Mouse (Mus musculus): ENCODE results near the gene Relb. TPM values are rescaled to one million over a fixed set of nuclear protein-coding genes. Genes with fewer than 3 reads are reported as not detected.

Relb gene
- 10 to 100 TPM; 73.1 to 82.8 TPM for total RNA-seq (2023)

GRCm38 (mm10) chr7:19629361-19629734, at the start of gene Relb:
TSS of gene Relb (minus strand) at chr7:19629438.

GRCm38 (mm10) chr7:19677872-19678271, 48.6 kb upstream of the Relb start, which contains the start of gene Apoc2:
TSS of gene Apoc2 (minus strand) at chr7:19677941.

GRCm38 (mm10) chr7:19664955-19665841, 36.0 kb upstream of the Relb start, which contains the start of gene Clptm1:
TSS of gene Clptm1 (minus strand) at chr7:19665033.

GRCm38 (mm10) chr7:19603849-19604605, 25.2 kb downstream of the Relb start, which contains the start of gene Clasrp:
TSS of gene Clasrp (minus strand) at chr7:19604486.

GRCm38 (mm10) chr7:19577141-19577852, 51.9 kb downstream of the Relb start, which contains the start of the genes Zfp296 and Gemin7:
TSS of gene Zfp296 (plus strand) at chr7:19577287.
TSS of gene Gemin7 (minus strand) at chr7:19577595.

GRCm38 (mm10) chr7:19562643-19563410, 66.4 kb downstream of the Relb start, which contains the start of gene Ppp1r37:
TSS of gene Ppp1r37 (minus strand) at chr7:19563076.

Other genes with a start within 250 kb of the Relb start
- gene Ercc2, start 247.4 kb downstream of the Relb start, total RNA-seq (2023), result 10 to 100 TPM; 35.0 to 35.5 TPM
- gene Klc3, start 225.3 kb downstream of the Relb start, total RNA-seq (2023), result not detected
- 1 to 10 TPM; 2.7 to 3.1 TPM for gene Ckm, start 224.7 kb downstream of the Relb start, total RNA-seq (2023)
- gene Mark4, start 170.6 kb downstream of the Relb start, total RNA-seq (2023), result 10 to 100 TPM; 32.6 to 34.3 TPM
- gene Exoc3l2, start 166.1 kb downstream of the Relb start, total RNA-seq (2023), result under 1 TPM; 0.89 to 0.94 TPM
- 10 to 100 TPM in 1 of 2 experiments, 1 to 10 TPM in 1; 8.6 to 11.2 TPM for gene Bloc1s3, start 121.1 kb downstream of the Relb start, total RNA-seq (2023)
- gene Trappc6a, start 121.0 kb downstream of the Relb start, total RNA-seq (2023), result 10 to 100 TPM; 34.4 to 45.3 TPM
- under 1 TPM in 1 of 2 experiments, not detected in 1; 0.26 TPM for gene Nkpd1, start 111.6 kb downstream of the Relb start, total RNA-seq (2023)
- 10 to 100 TPM; 45.7 to 48.4 TPM for gene Ppp1r37, start 66.4 kb downstream of the Relb start, total RNA-seq (2023)
- 1 to 10 TPM; 6.2 to 6.8 TPM for gene Zfp296, start 52.2 kb downstream of the Relb start, total RNA-seq (2023)
- 10 to 100 TPM; 76.3 to 80.3 TPM for gene Gemin7, start 51.8 kb downstream of the Relb start, total RNA-seq (2023)
- gene Clasrp, start 25.0 kb downstream of the Relb start, total RNA-seq (2023), result 10 to 100 TPM; 60.6 to 62.7 TPM
- 10 to 100 TPM; 73.1 to 81.8 TPM for gene Clptm1, start 35.6 kb upstream of the Relb start, total RNA-seq (2023)
- 100 to 1,000 TPM; 138 to 244 TPM for gene Apoc2, start 48.5 kb upstream of the Relb start, total RNA-seq (2023)
- not detected for gene Gm44805, start 52.0 kb upstream of the Relb start, total RNA-seq (2023)
- gene Apoc4, start 52.0 kb upstream of the Relb start, total RNA-seq (2023), result not detected
- 10 to 100 TPM; 79.5 to 84.6 TPM for gene Apoc1, start 63.2 kb upstream of the Relb start, total RNA-seq (2023)
- gene Apoe, start 69.8 kb upstream of the Relb start, total RNA-seq (2023), result 1,000 to 10,000 TPM; 1,850 to 1,922 TPM
- gene Tomm40, start 86.0 kb upstream of the Relb start, total RNA-seq (2023), result 10 to 100 TPM; 31.1 to 33.4 TPM
- 1 to 10 TPM in 1 of 2 experiments, under 1 TPM in 1; 0.91 to 2.5 TPM for gene Nectin2, start 121.0 kb upstream of the Relb start, total RNA-seq (2023)
- under 1 TPM; 0.76 to 0.97 TPM for gene Bcam, start 141.6 kb upstream of the Relb start, total RNA-seq (2023)
- gene Cblc, start 167.4 kb upstream of the Relb start, total RNA-seq (2023), result not detected
- gene Bcl3, start 193.3 kb upstream of the Relb start, total RNA-seq (2023), result 10 to 100 TPM; 71.7 to 91.9 TPM
- not detected for gene Gm19345, start 222.6 kb upstream of the Relb start, total RNA-seq (2023)
- gene Ceacam16, start 231.9 kb upstream of the Relb start, total RNA-seq (2023), result 1 to 10 TPM; 1.9 to 2.9 TPM